Comparison of ENCODE assay signal across 18 mouse cellular contexts in the genomic region with DNA sequence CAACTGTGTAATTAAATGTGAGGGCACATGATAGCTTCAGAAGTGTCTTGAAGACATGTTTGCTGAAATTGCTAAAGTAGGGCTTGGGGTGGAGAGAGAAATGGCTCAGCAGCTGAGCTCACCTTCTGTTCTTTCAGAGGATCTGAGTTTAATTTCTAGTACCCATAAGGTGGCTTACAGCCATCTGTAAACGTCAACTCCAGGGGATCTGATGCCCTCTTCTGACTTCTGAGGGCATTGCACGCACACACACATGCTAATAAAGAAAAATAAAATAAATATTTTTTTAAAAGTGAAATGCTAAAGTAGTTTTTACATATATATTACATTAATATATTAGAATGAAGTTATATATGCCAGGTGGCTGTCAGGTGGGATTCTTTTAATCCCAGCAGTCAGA. TPM values are rescaled to one million over a fixed set of nuclear protein-coding genes. Genes with fewer than 3 reads are reported as not detected.
DNase-seq lines count a peak whose midpoint lies in the region; ATAC-seq and TF ChIP-seq lines count a peak whose summit lies in the region.
"Had no signal": no experiment of that assay in that cellular context is flagged by ENCODE, and none has a peak within 500 bp of the region (broad histone marks: within the 10 kb centered on the region; RNA-seq: fewer than 3 reads in every experiment).

No protein-coding gene starts in this region.

- no peak overlapping the region for H3K9ac ChIP-seq in midbrain, embryonic 11.5 days (ENCODE audit: low read length)
- no peak overlapping the region for H3K9ac ChIP-seq in midbrain, embryonic 16.5 days (ENCODE audit: low read depth, low read length)
- H3K9ac ChIP-seq: embryonic facial prominence, embryonic 15.5 days; forebrain, embryonic 13.5 days; hindbrain, embryonic 15.5 days; kidney, embryonic 15.5 days; midbrain, embryonic 12.5 days had no signal

- H3K36me3 ChIP-seq in kidney, adult 2 months (ENCODE audit: control insufficient read depth, insufficient read depth, low read length), result no peaks in the 10 kb centered on the region
- no peaks in the 10 kb centered on the region for H3K36me3 ChIP-seq in midbrain, embryonic 11.5 days (ENCODE audit: control insufficient read depth, insufficient read depth, low read length)
- H3K36me3 ChIP-seq in midbrain, embryonic 16.5 days (ENCODE audit: control insufficient read depth, insufficient read depth, low read length), result no peaks in the 10 kb centered on the region
- no peaks in the 10 kb centered on the region for H3K36me3 ChIP-seq in splenic B cell, adult 2 months (ENCODE audit: control insufficient read depth, insufficient read depth, low read length, poor library complexity, severe bottlenecking)
- H3K36me3 ChIP-seq: embryonic facial prominence, embryonic 15.5 days; G1E; hindbrain, embryonic 15.5 days; kidney, embryonic 15.5 days; midbrain, embryonic 12.5 days had no signal

- no peak for ATAC-seq in CD4-positive, CD25-positive, alpha-beta regulatory T cell, adult 4 months
- no peak for ATAC-seq in midbrain, embryonic 11.5 days (ENCODE audit: low FRiP score)
- ATAC-seq in midbrain, embryonic 16.5 days, result no peak
- ATAC-seq: forebrain, embryonic 13.5 days had no signal

- no peaks in the 10 kb centered on the region for H3K9me3 ChIP-seq in midbrain, embryonic 11.5 days (ENCODE audit: control insufficient read depth, low read length)
- H3K9me3 ChIP-seq in midbrain, embryonic 16.5 days (replicated peaks; ENCODE audit: control insufficient read depth, low read length, poor library complexity, severe bottlenecking), result no peaks in the 10 kb centered on the region
- H3K9me3 ChIP-seq: embryonic facial prominence, embryonic 15.5 days; forebrain, embryonic 13.5 days; hindbrain, embryonic 15.5 days; kidney, embryonic 15.5 days; midbrain, embryonic 12.5 days had no signal

- peak; percentile 35; the same call in 1 of the 2 replicates for TF ChIP-seq CTCF in kidney, adult 2 months (conservative IDR thresholded peaks at IDR 0.05; ENCODE audit: insufficient read depth, insufficient read length, low read depth, low read length)

- no peak overlapping the region for H3K4me2 ChIP-seq in midbrain, embryonic 11.5 days
- H3K4me2 ChIP-seq in midbrain, embryonic 16.5 days (ENCODE audit: low read length), result no peak overlapping the region
- H3K4me2 ChIP-seq: embryonic facial prominence, embryonic 15.5 days; forebrain, embryonic 13.5 days; hindbrain, embryonic 15.5 days; kidney, embryonic 15.5 days; midbrain, embryonic 12.5 days had no signal

- no peak for TF ChIP-seq POLR2A in kidney, adult 2 months (IDR thresholded peaks at IDR 0.05; ENCODE audit: low read depth, low read length)

- H3K27ac ChIP-seq in kidney, adult 2 months (ENCODE audit: insufficient read depth, low read depth, low read length), result no peak overlapping the region
- H3K27ac ChIP-seq in midbrain, embryonic 11.5 days (ENCODE audit: low read depth, low read length), result no peak overlapping the region
- H3K27ac ChIP-seq in midbrain, embryonic 16.5 days (ENCODE audit: low read length), result no peak overlapping the region
- H3K27ac ChIP-seq: embryonic facial prominence, embryonic 15.5 days; forebrain, embryonic 13.5 days; hindbrain, embryonic 15.5 days; kidney, embryonic 15.5 days; midbrain, embryonic 12.5 days had no signal

- no peaks in the 10 kb centered on the region for H3K27me3 ChIP-seq in kidney, adult 2 months (replicated peaks; ENCODE audit: control insufficient read depth, insufficient read depth, low read length)
- H3K27me3 ChIP-seq in midbrain, embryonic 11.5 days (ENCODE audit: control insufficient read depth, insufficient read depth, low read length), result peaks cover 12% of the 10 kb centered on the region
- no peaks in the 10 kb centered on the region for H3K27me3 ChIP-seq in midbrain, embryonic 16.5 days (ENCODE audit: control insufficient read depth, insufficient read depth, low read depth, low read length)
- no peaks in the 10 kb centered on the region for H3K27me3 ChIP-seq in splenic B cell, adult 2 months (ENCODE audit: control insufficient read depth, insufficient read depth, low read length, poor library complexity, severe bottlenecking)
- H3K27me3 ChIP-seq: hindbrain, embryonic 15.5 days had no signal

- DNase-seq in CD4-positive, CD25-positive, alpha-beta regulatory T cell, adult 2 months (ENCODE audit: low read depth, low spot score), result peak; percentile 6
- DNase-seq in kidney, adult 2 months, result no peak
- DNase-seq in kidney, adult 18-20 months, result no peak
- DNase-seq in midbrain, embryonic 11.5 days (ENCODE audit: low spot score, missing footprints), result peak; percentile 59
- peak; percentile 7 for DNase-seq in splenic B cell, adult 2 months (ENCODE audit: low read depth, low spot score)
- DNase-seq in embryo, embryonic 9.5 days (ENCODE audit: extremely low spot score), result no peak
- DNase-seq: adrenal gland, postnatal 14 days; gastrocnemius, postnatal 14 days; lung, postnatal 10 days; thymus, postnatal 4 days had no signal

- H3K4me3 ChIP-seq in kidney, adult 2 months (ENCODE audit: insufficient read depth, low read depth, low read length), result no peak overlapping the region
- no peak overlapping the region for H3K4me3 ChIP-seq in midbrain, embryonic 11.5 days (ENCODE audit: low read depth, low read length)
- H3K4me3 ChIP-seq in midbrain, embryonic 16.5 days (ENCODE audit: low read depth, low read length), result no peak overlapping the region
- H3K4me3 ChIP-seq: embryonic facial prominence, embryonic 15.5 days; forebrain, embryonic 13.5 days; hindbrain, embryonic 15.5 days; kidney, embryonic 15.5 days; midbrain, embryonic 12.5 days had no signal

- H3K4me1 ChIP-seq in kidney, adult 2 months (ENCODE audit: control insufficient read depth, insufficient read depth, low read length), result no peaks in the 10 kb centered on the region
- H3K4me1 ChIP-seq in midbrain, embryonic 11.5 days (ENCODE audit: control insufficient read depth, insufficient read depth, low read length), result no peaks in the 10 kb centered on the region
- H3K4me1 ChIP-seq in midbrain, embryonic 16.5 days (ENCODE audit: control insufficient read depth, insufficient read depth, low read length), result peaks cover 12% of the 10 kb centered on the region

- 40% methylated on average over 2 of the region's 2 CpGs for WGBS in kidney, adult 2 months
- WGBS in midbrain, embryonic 11.5 days, result 18% methylated on average over 2 of the region's 2 CpGs
- 23% methylated on average over 2 of the region's 2 CpGs for WGBS in midbrain, embryonic 16.5 days

RNA-seq across cellular contexts. Expression of a gene that starts 3.0 kb away (rescaled TPM):
- polyA plus RNA-seq in CD4-positive, CD25-positive, alpha-beta regulatory T cell, adult 4 months (2017; shearing (Covaris generic)), result under 1 TPM; 0.13 to 0.22 TPM
- polyA plus RNA-seq in kidney, adult 2 months (2012; rRNA removed), result 0.20 and 0.23 TPM in 2 replicates
- 0.40 and 0.74 TPM in 2 replicates for polyA plus RNA-seq in midbrain, embryonic 11.5 days (2014; fragmentation: Nextera tagmentation; extraction: Ambion mirVana)
- polyA plus RNA-seq in midbrain, embryonic 16.5 days (2015; fragmentation: Nextera tagmentation; extraction: Ambion mirVana), result 6.3 and 6.4 TPM in 2 replicates
- polyA plus RNA-seq: G1E had no signal

RNA-seq across cellular contexts. Expression of a gene that starts 9.1 kb away (rescaled TPM):
- polyA plus RNA-seq in CD4-positive, CD25-positive, alpha-beta regulatory T cell, adult 4 months (2017; shearing (Covaris generic)), result not detected
- 4.4 and 5.0 TPM in 2 replicates for polyA plus RNA-seq in kidney, adult 2 months (2012; rRNA removed)
- 0.03 and 0.11 TPM in 2 replicates for polyA plus RNA-seq in midbrain, embryonic 11.5 days (2014; fragmentation: Nextera tagmentation; extraction: Ambion mirVana)
- 0.68 and 0.99 TPM in 2 replicates for polyA plus RNA-seq in midbrain, embryonic 16.5 days (2015; fragmentation: Nextera tagmentation; extraction: Ambion mirVana)
- polyA plus RNA-seq: G1E had no signal

Comparison
In these comparisons a context has a peak if more than half of its experiments do, and no peak if none do; other contexts are left out.
1. DNase-seq: peak in CD4-positive, CD25-positive, alpha-beta regulatory T cell, adult 2 months (single experiment), midbrain, embryonic 11.5 days (single experiment) and splenic B cell, adult 2 months (single experiment); none in kidney, adult 2 months (single experiment), kidney, adult 18-20 months (single experiment) and embryo, embryonic 9.5 days (single experiment).